Mouse (Mus musculus): ENCODE measurements around the gene Tmem115. TPM values are rescaled to one million over a fixed set of nuclear protein-coding genes. Genes with fewer than 3 reads are reported as not detected.

Tmem115 gene
- total RNA-seq, 2 experiments from 2014 or later, result 38.1 to 41.0 TPM

GRCm38 (mm10) chr9:107587833-107588639, 54.3 kb downstream of the Tmem115 start:
- DNase-seq (ENCODE audit: extremely low spot score in 1 of 2, low spot score in 1 of 2), result no peak

Other genes with a start within 250 kb of the Tmem115 start
- 1 to 10 TPM; 2.1 to 3.1 TPM for gene Mapkapk3, start 244.1 kb upstream of the Tmem115 start, total RNA-seq (2021)
- 1 to 10 TPM; 2.6 to 2.8 TPM for gene Cish, start 237.9 kb upstream of the Tmem115 start, total RNA-seq (2021)
- gene Hemk1, start 195.6 kb upstream of the Tmem115 start, total RNA-seq (2021), result 10 to 100 TPM; 16.5 to 18.2 TPM
- 1 to 10 TPM; 2.1 to 2.3 TPM for gene 6430571L13Rik, start 193.3 kb upstream of the Tmem115 start, total RNA-seq (2021)
- gene Cacna2d2, start 134.3 kb upstream of the Tmem115 start, total RNA-seq (2021), result 10 to 100 TPM; 16.8 to 21.2 TPM
- 10 to 100 TPM; 16.4 to 18.5 TPM for gene Cyb561d2, start 8.2 kb downstream of the Tmem115 start, total RNA-seq (2021)
- gene Nprl2, start 8.3 kb downstream of the Tmem115 start, total RNA-seq (2021), result 10 to 100 TPM; 42.4 to 44.9 TPM
- 1 to 10 TPM; 4.7 to 5.2 TPM for gene Zmynd10, start 13.4 kb downstream of the Tmem115 start, total RNA-seq (2021)
- 10 to 100 TPM; 16.1 to 16.3 TPM for gene Rassf1, start 17.6 kb downstream of the Tmem115 start, total RNA-seq (2021)
- gene Tusc2, start 29.3 kb downstream of the Tmem115 start, total RNA-seq (2021), result 10 to 100 TPM; 71.1 to 76.0 TPM
- 10 to 100 TPM; 13.2 to 17.8 TPM for gene Hyal2, start 34.0 kb downstream of the Tmem115 start, total RNA-seq (2021)
- gene Hyal1, start 43.0 kb downstream of the Tmem115 start, total RNA-seq (2021), result 1 to 10 TPM; 6.4 to 8.0 TPM
- 10 to 100 TPM; 11.3 to 13.3 TPM for gene Naa80, start 44.9 kb downstream of the Tmem115 start, total RNA-seq (2021)
- 1 to 10 TPM; 1.4 to 1.9 TPM for gene Hyal3, start 46.9 kb downstream of the Tmem115 start, total RNA-seq (2021)
- gene Ifrd2, start 53.7 kb downstream of the Tmem115 start, total RNA-seq (2021), result 10 to 100 TPM; 11.8 to 16.8 TPM
- gene Sema3b, start 75.3 kb downstream of the Tmem115 start, total RNA-seq (2021), result 1 to 10 TPM; 2.2 to 2.7 TPM
- gene Gnai2, start 101.4 kb downstream of the Tmem115 start, total RNA-seq (2021), result 100 to 1,000 TPM; 208 to 223 TPM
- 10 to 100 TPM; 57.8 to 66.2 TPM for gene Slc38a3, start 135.6 kb downstream of the Tmem115 start, total RNA-seq (2021)
- not detected for gene Gnat1, start 145.8 kb downstream of the Tmem115 start, total RNA-seq (2021)
- 1 to 10 TPM; 2.9 to 4.2 TPM for gene Sema3f, start 176.5 kb downstream of the Tmem115 start, total RNA-seq (2021)
- gene Rbm5, start 237.1 kb downstream of the Tmem115 start, total RNA-seq (2021), result 100 to 1,000 TPM; 117 to 159 TPM